Mouse (Mus musculus): Measurements from ENCODE around the gene Clcn5. TPM values are rescaled to one million over a fixed set of nuclear protein-coding genes. Genes with fewer than 3 reads are reported as not detected.

Gene Clcn5
- 7.0 and 7.5 TPM in 2 replicates for polyA plus RNA-seq (2015; fragmentation: Nextera tagmentation; extraction: Ambion mirVana)

GRCm38 (mm10) chrX:7319089-7319721 lies at the start of gene Clcn5:
Clcn5 (minus strand) TSS chrX:7319358.

MicroRNA genes within 50 kb of the gene (microRNA counts, 519-probe panel; counts per million panel counts)
- microRNA mmu-miR-188-3p (40.5 counts per million), microRNA mmu-miR-188-5p (5,044 counts per million, percentile 61 among the panel's probes with 10 or more counts), microRNA mmu-miR-362-3p (3,282 counts per million, percentile 19 among the panel's probes with 10 or more counts), microRNA mmu-miR-362-5p (40.5 counts per million), microRNA mmu-miR-500 (4,832 counts per million, percentile 55 among the panel's probes with 10 or more counts), microRNA mmu-miR-501-3p (40.5 counts per million), microRNA mmu-miR-501-5p (40.5 counts per million), microRNA mmu-miR-532-3p (3,019 counts per million, percentile 14 among the panel's probes with 10 or more counts), microRNA mmu-miR-532-5p (4,335 counts per million, percentile 40 among the panel's probes with 10 or more counts)

Small RNA genes within 50 kb of the gene (microRNA-seq; reads per million reads assigned to microRNA genes)
- gene Mir188 (884 reads per million, percentile 73 among the genes with 10 or more reads in this experiment), gene Mir362 (91.7 reads per million, percentile 43 among the genes with 10 or more reads in this experiment), gene Mir500 (248 reads per million, percentile 57 among the genes with 10 or more reads in this experiment), gene Mir501 (287 reads per million, percentile 60 among the genes with 10 or more reads in this experiment), gene Mir532 (956 reads per million, percentile 74 among the genes with 10 or more reads in this experiment)

Other genes with a start within 250 kb of the Clcn5 start
- 2.8 TPM in 2 replicates for gene Usp27x, start 56.5 kb upstream of the Clcn5 start, polyA plus RNA-seq (2015; fragmentation: Nextera tagmentation; extraction: Ambion mirVana)

All from neural tube, postnatal 0 days (tissue).